Mouse (Mus musculus): ENCODE results near the gene BC049730. TPM values are rescaled to one million over a fixed set of nuclear protein-coding genes. Genes with fewer than 3 reads are reported as not detected.
"Not testable (repeated sequence)": the region's sequence is repeated elsewhere in the genome, so short reads cannot be mapped to it uniquely, and the experiment has no call there.

Gene BC049730
- polyA plus RNA-seq, 1 experiment from 2014 or later: not detected

- H3K36me3 ChIP-seq (ENCODE audit: control insufficient read depth, insufficient read depth, low read length); H3K4me2 ChIP-seq; H3K27me3 ChIP-seq (ENCODE audit: control insufficient read depth, insufficient read depth, low read length); H3K4me3 ChIP-seq (ENCODE audit: low read depth, low read length); H3K9ac ChIP-seq (ENCODE audit: low read depth, low read length); ATAC-seq (replicated peaks; ENCODE audit: insufficient number of reproducible peaks, low FRiP score, low TSS enrichment); H3K9me3 ChIP-seq (replicated peaks; ENCODE audit: control insufficient read depth, low read length); H3K4me1 ChIP-seq (ENCODE audit: control insufficient read depth, insufficient read depth, low read length); H3K27ac ChIP-seq (ENCODE audit: low read depth, low read length): not testable (repeated sequence)
- 72% methylated on average over 7 of the region's 7 CpGs for WGBS (ENCODE audit: insufficient replicate concordance)
These were observed 24.9 kb upstream of the BC049730 start for GRCm38 (mm10) chr7:24684121-24684520.

GRCm38 (mm10) chr7:24687519-24687918, 21.5 kb upstream of the BC049730 start:
- ATAC-seq (replicated peaks; ENCODE audit: insufficient number of reproducible peaks, low FRiP score, low TSS enrichment); H3K4me2 ChIP-seq; H3K36me3 ChIP-seq (ENCODE audit: control insufficient read depth, insufficient read depth, low read length); H3K27me3 ChIP-seq (ENCODE audit: control insufficient read depth, insufficient read depth, low read length); H3K9me3 ChIP-seq (replicated peaks; ENCODE audit: control insufficient read depth, low read length); H3K9ac ChIP-seq (ENCODE audit: low read depth, low read length); H3K4me3 ChIP-seq (ENCODE audit: low read depth, low read length); H3K27ac ChIP-seq (ENCODE audit: low read depth, low read length); H3K4me1 ChIP-seq (ENCODE audit: control insufficient read depth, insufficient read depth, low read length): not testable (repeated sequence)
- WGBS (ENCODE audit: insufficient replicate concordance): 85% methylated on average over 10 of the region's 10 CpGs

- H3K27me3 ChIP-seq (ENCODE audit: control insufficient read depth, insufficient read depth, low read length); ATAC-seq (replicated peaks; ENCODE audit: insufficient number of reproducible peaks, low FRiP score, low TSS enrichment); H3K4me1 ChIP-seq (ENCODE audit: control insufficient read depth, insufficient read depth, low read length); H3K9ac ChIP-seq (ENCODE audit: low read depth, low read length); H3K4me3 ChIP-seq (ENCODE audit: low read depth, low read length); H3K9me3 ChIP-seq (replicated peaks; ENCODE audit: control insufficient read depth, low read length); H3K4me2 ChIP-seq; H3K27ac ChIP-seq (ENCODE audit: low read depth, low read length); H3K36me3 ChIP-seq (ENCODE audit: control insufficient read depth, insufficient read depth, low read length): not testable (repeated sequence)
- WGBS (ENCODE audit: insufficient replicate concordance): 73% methylated on average over 2 of the region's 3 CpGs
These were observed 16.3 kb upstream of the BC049730 start for GRCm38 (mm10) chr7:24692693-24693092.

- H3K9me3 ChIP-seq (replicated peaks; ENCODE audit: control insufficient read depth, low read length); H3K36me3 ChIP-seq (ENCODE audit: control insufficient read depth, insufficient read depth, low read length); ATAC-seq (replicated peaks; ENCODE audit: insufficient number of reproducible peaks, low FRiP score, low TSS enrichment); H3K9ac ChIP-seq (ENCODE audit: low read depth, low read length); H3K4me2 ChIP-seq; H3K4me3 ChIP-seq (ENCODE audit: low read depth, low read length); H3K27ac ChIP-seq (ENCODE audit: low read depth, low read length); H3K4me1 ChIP-seq (ENCODE audit: control insufficient read depth, insufficient read depth, low read length); H3K27me3 ChIP-seq (ENCODE audit: control insufficient read depth, insufficient read depth, low read length): not testable (repeated sequence)
- WGBS (ENCODE audit: insufficient replicate concordance): 88% methylated on average over 4 of the region's 4 CpGs
These were observed 11.2 kb upstream of the BC049730 start for GRCm38 (mm10) chr7:24697891-24698290.

- not testable (repeated sequence) for H3K9me3 ChIP-seq (replicated peaks; ENCODE audit: control insufficient read depth, low read length); H3K27ac ChIP-seq (ENCODE audit: low read depth, low read length); ATAC-seq (replicated peaks; ENCODE audit: insufficient number of reproducible peaks, low FRiP score, low TSS enrichment); H3K4me2 ChIP-seq; H3K4me1 ChIP-seq (ENCODE audit: control insufficient read depth, insufficient read depth, low read length); H3K27me3 ChIP-seq (ENCODE audit: control insufficient read depth, insufficient read depth, low read length); H3K36me3 ChIP-seq (ENCODE audit: control insufficient read depth, insufficient read depth, low read length); H3K9ac ChIP-seq (ENCODE audit: low read depth, low read length); H3K4me3 ChIP-seq (ENCODE audit: low read depth, low read length)
- 71% methylated on average over 9 of the region's 9 CpGs for WGBS (ENCODE audit: insufficient replicate concordance)
These were observed 6.2 kb upstream of the BC049730 start for GRCm38 (mm10) chr7:24702841-24703240.

GRCm38 (mm10) chr7:24715039-24715438, 6.0 kb downstream of the BC049730 start:
- no peak overlapping the region for H3K4me2 ChIP-seq
- no peaks in the 10 kb centered on the region for H3K4me1 ChIP-seq (ENCODE audit: control insufficient read depth, insufficient read depth, low read length)
- H3K4me3 ChIP-seq (ENCODE audit: low read depth, low read length): no peak overlapping the region
- ATAC-seq (replicated peaks; ENCODE audit: insufficient number of reproducible peaks, low FRiP score, low TSS enrichment): no peak
- H3K36me3 ChIP-seq (ENCODE audit: control insufficient read depth, insufficient read depth, low read length): no peaks in the 10 kb centered on the region
- H3K27ac ChIP-seq (ENCODE audit: low read depth, low read length): no peak overlapping the region
- 62% methylated on average over 6 of the region's 6 CpGs for WGBS (ENCODE audit: insufficient replicate concordance)
- H3K9me3 ChIP-seq (replicated peaks; ENCODE audit: control insufficient read depth, low read length): no peaks in the 10 kb centered on the region
- no peak overlapping the region for H3K9ac ChIP-seq (ENCODE audit: low read depth, low read length)
- no peaks in the 10 kb centered on the region for H3K27me3 ChIP-seq (ENCODE audit: control insufficient read depth, insufficient read depth, low read length)

GRCm38 (mm10) chr7:24726808-24727207, 17.8 kb downstream of the BC049730 start, which contains the start of gene Gm4763:
TSS of gene Gm4763 (minus strand) at chr7:24726908.
- not testable (repeated sequence) for H3K4me3 ChIP-seq (ENCODE audit: low read depth, low read length); H3K27ac ChIP-seq (ENCODE audit: low read depth, low read length); H3K4me1 ChIP-seq (ENCODE audit: control insufficient read depth, insufficient read depth, low read length); H3K36me3 ChIP-seq (ENCODE audit: control insufficient read depth, insufficient read depth, low read length); ATAC-seq (replicated peaks; ENCODE audit: insufficient number of reproducible peaks, low FRiP score, low TSS enrichment); H3K4me2 ChIP-seq; H3K9ac ChIP-seq (ENCODE audit: low read depth, low read length); H3K27me3 ChIP-seq (ENCODE audit: control insufficient read depth, insufficient read depth, low read length); H3K9me3 ChIP-seq (replicated peaks; ENCODE audit: control insufficient read depth, low read length)
- WGBS (ENCODE audit: insufficient replicate concordance): 86% methylated on average over 11 of the region's 11 CpGs

- peak; percentile 39; the same call in 1 of the 2 replicates for ATAC-seq (replicated peaks; ENCODE audit: insufficient number of reproducible peaks, low FRiP score, low TSS enrichment)
- Histone ChIP-seq H3K4me2 (no peak overlapping the region), H3K9ac (ENCODE audit: low read depth, low read length) (no peak overlapping the region), H3K27me3 (ENCODE audit: control insufficient read depth, insufficient read depth, low read length) (no peaks in the 10 kb centered on the region), H3K36me3 (ENCODE audit: control insufficient read depth, insufficient read depth, low read length) (no peaks in the 10 kb centered on the region), H3K9me3 (replicated peaks; ENCODE audit: control insufficient read depth, low read length) (0 out of 2 replicates have a peak, but pooled peaks cover under 1% of the 10 kb centered on the region), H3K4me3 (ENCODE audit: low read depth, low read length) (no peak overlapping the region), H3K4me1 (ENCODE audit: control insufficient read depth, insufficient read depth, low read length) (no peaks in the 10 kb centered on the region), H3K27ac (ENCODE audit: low read depth, low read length) (no peak overlapping the region)
- 19% methylated on average over 17 of the region's 17 CpGs for WGBS (ENCODE audit: insufficient replicate concordance)
These were observed 27.1 kb downstream of the BC049730 start for GRCm38 (mm10) chr7:24735970-24736670.

GRCm38 (mm10) chr7:24750695-24751094, 41.7 kb downstream of the BC049730 start:
- Histone ChIP-seq H3K4me2 (no peak overlapping the region), H3K36me3 (ENCODE audit: control insufficient read depth, insufficient read depth, low read length) (no peaks in the 10 kb centered on the region), H3K4me3 (ENCODE audit: low read depth, low read length) (no peak overlapping the region), H3K9ac (ENCODE audit: low read depth, low read length) (no peak overlapping the region), H3K9me3 (replicated peaks; ENCODE audit: control insufficient read depth, low read length) (no peaks in the 10 kb centered on the region), H3K27me3 (ENCODE audit: control insufficient read depth, insufficient read depth, low read length) (no peaks in the 10 kb centered on the region; the same call in 1 of the 2 replicates), H3K4me1 (ENCODE audit: control insufficient read depth, insufficient read depth, low read length) (no peaks in the 10 kb centered on the region), H3K27ac (ENCODE audit: low read depth, low read length) (no peak overlapping the region)
- no peak for ATAC-seq (replicated peaks; ENCODE audit: insufficient number of reproducible peaks, low FRiP score, low TSS enrichment)
- WGBS (ENCODE audit: insufficient replicate concordance): 35% methylated on average over 4 of the region's 4 CpGs
